Mouse (Mus musculus) heart, embryonic 10.5 days (tissue): ENCODE measurements around the gene Sgta. TPM values are rescaled to one million over a fixed set of nuclear protein-coding genes. Genes with fewer than 3 reads are reported as not detected.
"Not testable (repeated sequence)": the region's sequence is repeated elsewhere in the genome, so short reads cannot be mapped to it uniquely, and the experiment has no call there.

ENCODE experiments used
- DNase-seq: peaks from one replicate; pipeline ENCODE4 v3.0.0-alpha.2; 2017; ENCODE audit warnings: low spot score
- H3K27ac ChIP-seq: fragments of 300-500 bp; sonication (generic); 2 replicates; pipeline ENCODE4 v1.5.1; 2016; ENCODE audit warnings: mild to moderate bottlenecking
- H3K27me3 ChIP-seq: fragments of 300-500 bp; sonication (generic); 2 replicates; pipeline ENCODE4 v1.6.1; 2016; ENCODE audit warnings: mild to moderate bottlenecking; ENCODE audit not compliant: poor library complexity, insufficient read depth, severe bottlenecking
- H3K36me3 ChIP-seq: fragments of 300-500 bp; sonication (generic); 2 replicates; pipeline ENCODE4 v1.6.1; 2016; ENCODE audit warnings: mild to moderate bottlenecking, moderate library complexity
- H3K4me1 ChIP-seq: fragments of 300-500 bp; sonication (generic); 2 replicates; pipeline ENCODE4 v1.6.1; 2016; ENCODE audit warnings: mild to moderate bottlenecking
- H3K4me3 ChIP-seq: fragments of 300-500 bp; sonication (generic); 2 replicates; pipeline ENCODE4 v1.5.1; 2016; ENCODE audit warnings: mild to moderate bottlenecking, moderate library complexity
- H3K9me3 ChIP-seq: fragments of 300-500 bp; sonication (generic); 2 replicates; pipeline ENCODE4 v1.6.1; 2016; ENCODE audit warnings: mild to moderate bottlenecking, moderate library complexity
- WGBS: fragments of 180-500 bp; shearing (Covaris S2); methylation state at CpG from one replicate; pipeline ENCODE4 v1.1.7; 2016; 5-methylcytosine and 5-hydroxymethylcytosine counted together
- polyA plus RNA-seq: library from polyadenylated mRNA; unstranded; fragments of >200 nt; fragmentation: Nextera tagmentation; extraction: Ambion mirVana; gene quantifications from 2 replicates; pipeline ENCODE4 v1.2.1, GENCODE M21; 2016

Sgta gene
- polyA plus RNA-seq, 1 experiment from 2014 or later, result 226 TPM

DNA sequence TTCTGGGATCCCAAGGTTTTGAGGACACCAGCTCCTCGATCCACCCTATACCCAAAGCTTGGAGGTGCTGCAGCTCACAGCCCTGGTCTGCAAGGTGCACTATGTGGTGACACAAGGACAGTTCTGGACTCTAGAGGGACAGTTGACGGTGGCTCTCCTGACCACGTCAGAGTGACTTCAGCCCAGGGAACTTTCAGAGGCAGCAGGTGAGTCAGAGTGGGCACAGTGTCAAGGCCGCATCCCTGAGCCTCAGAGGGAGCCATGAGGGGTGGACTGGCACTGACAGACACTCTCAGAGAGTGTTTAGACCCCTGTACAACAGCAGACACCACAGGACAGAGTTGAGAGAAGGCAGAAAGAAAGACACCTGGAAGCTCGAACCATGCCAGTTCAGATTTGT, 7.4 kb downstream of the Sgta start:
- Histone ChIP-seq H3K4me3 (no peak overlapping the region), H3K27me3 (no peaks in the 10 kb centered on the region), H3K36me3 (peaks cover 71% of the 10 kb centered on the region), H3K27ac (no peak overlapping the region), H3K9me3 (no peaks in the 10 kb centered on the region), H3K4me1 (peaks cover 20% of the 10 kb centered on the region)
- DNase-seq, result no peak
- WGBS, result 90% methylated on average over 5 of the region's 5 CpGs

- Histone ChIP-seq H3K4me1 (peaks cover 6% of the 10 kb centered on the region; the same call in 1 of the 2 replicates), H3K27me3 (no peaks in the 10 kb centered on the region), H3K27ac (no peak overlapping the region), H3K36me3 (peaks cover 77% of the 10 kb centered on the region), H3K9me3 (no peaks in the 10 kb centered on the region), H3K4me3 (no peak overlapping the region)
- 88% methylated on average over 6 of the region's 6 CpGs for WGBS
- no peak for DNase-seq
These were observed 8.8 kb downstream of the Sgta start for GRCm38 (mm10) chr10:81051133-81051532.

DNA sequence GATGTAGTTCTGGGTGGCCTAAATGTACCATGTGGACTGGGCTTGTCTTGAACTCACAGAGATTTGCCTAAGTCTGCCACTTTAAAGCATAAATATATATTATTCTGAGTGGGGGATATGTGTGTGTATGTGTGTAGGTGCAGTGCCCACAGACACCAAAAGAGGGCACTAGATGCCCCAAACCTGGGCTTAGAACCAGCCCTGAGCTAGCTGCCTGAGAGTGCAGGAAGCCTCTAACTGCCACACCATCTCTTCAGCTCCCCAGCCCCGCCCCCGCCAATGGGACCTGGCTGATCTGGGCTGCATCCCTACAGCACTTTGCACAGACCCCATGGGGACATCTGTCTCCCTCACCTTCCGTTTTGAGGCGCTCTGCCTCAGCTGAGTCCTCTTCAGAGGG, 9.3 kb downstream of the Sgta start:
- H3K27me3 ChIP-seq, result no peaks in the 10 kb centered on the region
- no peak for DNase-seq
- peaks cover 80% of the 10 kb centered on the region for H3K36me3 ChIP-seq
- H3K4me1 ChIP-seq, result peaks cover 4% of the 10 kb centered on the region; the same call in 1 of the 2 replicates
- H3K9me3 ChIP-seq, result no peaks in the 10 kb centered on the region
- H3K27ac ChIP-seq, result no peak overlapping the region
- H3K4me3 ChIP-seq, result no peak overlapping the region
- WGBS, result 84% methylated on average over 4 of the region's 4 CpGs

GRCm38 (mm10) chr10:81045246-81045645, 14.7 kb downstream of the Sgta start:
- not testable (repeated sequence) for H3K27me3 ChIP-seq, H3K4me1 ChIP-seq, DNase-seq, H3K27ac ChIP-seq, H3K9me3 ChIP-seq, H3K4me3 ChIP-seq
- peaks cover 80% of the 10 kb centered on the region for H3K36me3 ChIP-seq
- 91% methylated on average over 14 of the region's 14 CpGs for WGBS

DNA sequence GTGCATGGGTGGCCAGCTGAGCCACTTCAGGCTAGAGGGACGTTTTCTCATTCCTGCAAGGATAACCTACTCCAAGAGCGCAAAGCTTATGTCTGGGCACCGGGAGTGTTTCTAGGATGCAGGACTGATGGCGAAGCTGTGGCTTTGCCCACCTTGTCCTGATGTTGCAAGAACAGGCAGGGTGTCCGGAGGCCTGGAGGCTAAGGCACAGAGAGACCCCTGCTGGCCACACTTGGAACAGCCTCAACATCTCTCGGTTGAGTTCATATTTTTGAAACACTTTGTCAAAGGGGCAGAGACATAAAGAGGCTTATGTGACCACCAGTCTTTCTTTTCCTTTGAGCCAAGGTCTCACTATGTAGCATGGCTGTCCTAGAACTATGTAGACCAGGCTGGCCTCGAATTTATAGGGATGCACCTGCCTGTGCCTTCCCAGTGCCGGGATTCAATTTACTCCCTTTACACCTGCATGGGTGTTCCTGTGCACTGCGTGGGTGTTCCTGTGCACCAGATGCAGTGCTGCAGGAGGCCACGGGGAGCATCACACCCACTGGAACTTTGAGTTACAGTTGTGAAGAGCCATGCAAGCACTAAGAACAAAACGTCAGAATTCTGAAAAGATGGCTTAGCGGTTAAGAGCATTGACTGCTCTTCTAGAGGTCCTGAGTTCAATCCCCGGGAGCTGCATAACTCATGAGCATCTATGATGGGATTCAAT, 18.4 kb downstream of the Sgta start:
- Histone ChIP-seq H3K36me3 (peaks cover 44% of the 10 kb centered on the region), H3K27me3 (no peaks in the 10 kb centered on the region), H3K27ac (no peak overlapping the region), H3K4me3 (no peak overlapping the region), H3K9me3 (no peaks in the 10 kb centered on the region), H3K4me1 (peaks cover 10% of the 10 kb centered on the region; the same call in 1 of the 2 replicates)
- WGBS, result 35% methylated on average over 13 of the region's 13 CpGs
- peak; percentile 86 for DNase-seq

DNA sequence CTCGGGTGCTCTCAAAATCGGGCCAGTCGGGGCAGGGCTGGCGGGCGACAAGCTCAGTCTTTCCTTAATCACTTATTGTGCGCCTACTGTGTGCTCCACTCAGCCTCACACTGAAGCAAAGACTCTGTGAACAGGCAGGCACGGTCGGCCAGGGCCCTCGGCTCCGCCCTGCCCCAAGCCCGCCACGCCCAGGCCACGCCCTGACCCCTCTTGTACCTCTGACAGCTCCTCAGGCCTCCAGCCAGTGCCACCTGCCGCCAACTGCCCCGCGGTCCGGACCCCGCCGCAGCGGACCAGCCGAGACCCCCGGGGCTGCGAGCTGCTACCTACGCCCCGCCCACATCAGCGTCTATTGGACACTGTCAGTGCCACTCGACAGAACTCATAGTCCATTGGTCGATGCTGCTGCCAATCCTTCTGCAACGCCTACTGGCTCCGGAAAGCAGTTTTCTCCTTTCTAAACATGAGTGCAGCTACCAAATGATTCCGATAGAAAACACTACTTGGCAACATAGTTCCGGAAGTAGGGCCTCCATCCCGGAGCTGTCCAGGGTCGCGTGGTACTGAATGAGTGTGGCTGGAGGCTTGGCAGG, 22.9 kb downstream of the Sgta start, which contains the start of gene Slc39a3:
TSS of gene Slc39a3 (minus strand) at position 439 of the 593 bp plus-strand sequence.
- H3K4me3 ChIP-seq, result peak within 1 kb of the TSS; percentile 79
- under 1% methylated on average over 35 of the region's 35 CpGs for WGBS
- H3K9me3 ChIP-seq, result no peaks in the 10 kb centered on the region
- no peaks in the 10 kb centered on the region for H3K27me3 ChIP-seq
- H3K4me1 ChIP-seq, result peaks cover 10% of the 10 kb centered on the region; the same call in 1 of the 2 replicates
- peak; percentile 99 for DNase-seq
- peak within 1 kb of the TSS; percentile 85 for H3K27ac ChIP-seq
- no peaks in the 10 kb centered on the region for H3K36me3 ChIP-seq

DNA sequence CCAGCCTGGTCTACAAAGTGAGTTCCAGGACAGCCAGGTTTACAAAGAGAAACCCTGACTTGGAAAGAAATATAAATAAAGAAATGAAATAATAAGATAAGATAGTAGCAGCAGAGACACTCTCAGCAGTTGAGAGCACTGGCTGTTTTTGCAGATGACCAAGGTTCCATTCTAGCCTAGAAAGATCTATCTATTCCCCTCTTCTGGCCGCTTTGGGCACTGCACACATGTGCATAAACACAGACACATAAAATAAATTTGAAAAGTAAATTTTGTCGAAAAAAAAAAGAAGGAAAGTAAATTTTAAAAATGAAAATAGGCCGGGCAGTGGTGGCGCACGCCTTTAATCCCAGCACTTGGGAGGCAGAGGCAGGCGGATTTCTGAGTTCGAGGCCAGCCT, 23.7 kb downstream of the Sgta start:
- Histone ChIP-seq H3K4me1 (peaks cover 10% of the 10 kb centered on the region; the same call in 1 of the 2 replicates), H3K4me3 (no peak overlapping the region), H3K27me3 (no peaks in the 10 kb centered on the region), H3K9me3 (no peaks in the 10 kb centered on the region), H3K27ac (no peak overlapping the region), H3K36me3 (peaks cover 4% of the 10 kb centered on the region; the same call in 1 of the 2 replicates)
- no peak for DNase-seq
- WGBS, result 71% methylated on average over 7 of the region's 7 CpGs

DNA sequence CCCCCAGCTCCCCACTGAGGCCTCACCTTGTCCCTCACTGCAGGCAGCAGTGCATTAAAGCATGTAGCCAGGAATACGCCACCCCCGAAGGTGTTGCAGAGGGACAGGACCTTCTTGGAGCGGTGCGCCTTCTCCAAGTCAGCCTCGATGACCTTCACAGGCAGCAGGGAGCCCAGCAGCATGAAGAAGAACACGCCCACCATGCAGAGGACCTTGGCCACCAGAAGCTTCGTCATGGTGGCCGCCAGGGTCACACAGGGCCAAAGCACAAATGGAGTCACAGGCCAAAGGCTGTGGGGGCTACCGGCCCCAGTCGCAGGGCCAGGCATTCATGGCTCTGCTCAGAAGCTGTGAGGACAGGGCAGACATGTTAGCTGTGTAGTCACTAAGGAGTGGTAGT, 26.4 kb downstream of the Sgta start:
- 78% methylated on average over 10 of the region's 10 CpGs for WGBS
- peaks cover 12% of the 10 kb centered on the region for H3K27me3 ChIP-seq
- peaks cover 13% of the 10 kb centered on the region for H3K36me3 ChIP-seq
- no peak for DNase-seq
- no peak overlapping the region for H3K4me3 ChIP-seq
- no peak overlapping the region for H3K27ac ChIP-seq
- H3K4me1 ChIP-seq, result peaks cover 10% of the 10 kb centered on the region; the same call in 1 of the 2 replicates
- H3K9me3 ChIP-seq, result no peaks in the 10 kb centered on the region

DNA sequence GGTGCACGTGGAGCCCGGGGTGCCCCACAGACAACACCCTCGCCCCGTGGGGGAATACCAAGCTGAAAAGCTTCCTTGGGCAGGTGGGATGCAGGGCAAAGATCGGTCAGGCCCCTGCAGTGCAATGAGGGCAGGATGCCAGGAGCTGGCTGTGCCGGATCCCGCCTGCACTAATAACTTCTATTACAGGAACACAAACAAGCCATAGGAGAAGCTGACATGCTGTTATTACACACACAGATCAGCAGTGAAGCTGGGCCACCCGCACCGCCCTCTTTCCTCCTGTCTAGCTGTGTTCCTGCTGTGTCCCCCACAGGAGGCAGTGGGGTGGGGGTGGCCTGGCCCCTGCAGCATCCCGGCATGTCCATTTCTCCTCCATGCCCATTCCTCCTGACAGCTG, 30.9 kb downstream of the Sgta start:
- H3K27ac ChIP-seq, result no peak overlapping the region; the same call in 1 of the 2 replicates
- H3K4me3 ChIP-seq, result no peak overlapping the region
- peaks cover 20% of the 10 kb centered on the region for H3K4me1 ChIP-seq
- peaks cover 38% of the 10 kb centered on the region for H3K27me3 ChIP-seq
- peaks cover 13% of the 10 kb centered on the region for H3K36me3 ChIP-seq
- H3K9me3 ChIP-seq, result no peaks in the 10 kb centered on the region
- DNase-seq, result no peak
- WGBS, result 77% methylated on average over 10 of the region's 10 CpGs

GRCm38 (mm10) chr10:81028219-81028618, 31.8 kb downstream of the Sgta start:
- Histone ChIP-seq H3K36me3 (peaks cover 13% of the 10 kb centered on the region), H3K4me3 (no peak overlapping the region), H3K27me3 (peaks cover 46% of the 10 kb centered on the region), H3K9me3 (no peaks in the 10 kb centered on the region), H3K27ac (no peak overlapping the region), H3K4me1 (peaks cover 20% of the 10 kb centered on the region)
- DNase-seq, result no peak

DNA sequence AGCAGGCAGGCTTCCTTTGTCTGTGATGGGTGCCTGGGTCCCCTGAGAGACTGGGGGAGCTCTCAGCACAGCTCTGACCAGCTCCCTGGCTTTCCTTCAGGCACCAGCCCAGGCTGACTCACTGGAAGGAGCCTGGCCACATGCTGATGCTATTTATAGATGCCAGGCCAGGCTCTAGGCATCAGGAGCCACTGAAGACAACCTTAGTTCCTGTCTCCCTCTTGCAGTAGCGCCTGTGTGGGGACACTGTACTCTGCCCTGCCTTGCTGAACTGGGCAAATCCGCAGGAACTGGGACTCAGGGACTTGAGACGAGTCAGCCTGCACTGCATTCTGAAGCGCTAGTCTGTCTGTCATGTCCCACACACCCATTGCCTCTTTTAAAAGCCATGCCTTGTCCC, 32.6 kb downstream of the Sgta start:
- peaks cover 13% of the 10 kb centered on the region for H3K36me3 ChIP-seq
- H3K27ac ChIP-seq, result peak overlapping the region; percentile 1; the same call in 1 of the 2 replicates
- no peak for DNase-seq
- H3K4me1 ChIP-seq, result peaks cover 20% of the 10 kb centered on the region
- 46% methylated on average over 4 of the region's 4 CpGs for WGBS
- H3K4me3 ChIP-seq, result no peak overlapping the region
- peaks cover 54% of the 10 kb centered on the region for H3K27me3 ChIP-seq
- H3K9me3 ChIP-seq, result no peaks in the 10 kb centered on the region

DNA sequence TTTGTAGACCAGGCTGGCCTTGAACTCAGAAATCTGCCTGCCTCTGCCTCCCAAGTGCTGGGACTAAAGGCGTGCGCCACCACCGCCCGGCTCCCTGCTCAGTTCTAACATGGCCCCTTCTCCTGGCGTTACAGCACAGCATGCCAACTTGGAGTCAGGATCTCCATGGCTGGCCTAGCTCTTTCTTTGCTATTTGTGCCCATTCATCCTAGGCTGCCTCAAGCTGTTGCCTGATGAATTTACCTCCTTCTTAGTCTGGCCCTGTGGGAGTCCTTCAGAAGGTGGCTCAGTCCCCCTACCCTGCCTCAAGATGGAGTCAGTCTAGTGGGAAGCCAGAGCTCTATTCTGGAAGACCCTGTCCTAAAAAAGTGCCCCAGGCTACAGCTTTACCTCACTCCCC, 33.1 kb downstream of the Sgta start:
- Histone ChIP-seq H3K4me3 (no peak overlapping the region), H3K36me3 (peaks cover 13% of the 10 kb centered on the region), H3K27ac (peak overlapping the region; percentile 1; the same call in 1 of the 2 replicates), H3K9me3 (no peaks in the 10 kb centered on the region), H3K4me1 (peaks cover 23% of the 10 kb centered on the region), H3K27me3 (peaks cover 58% of the 10 kb centered on the region)
- DNase-seq, result no peak
- 88% methylated on average over 5 of the region's 5 CpGs for WGBS

DNA sequence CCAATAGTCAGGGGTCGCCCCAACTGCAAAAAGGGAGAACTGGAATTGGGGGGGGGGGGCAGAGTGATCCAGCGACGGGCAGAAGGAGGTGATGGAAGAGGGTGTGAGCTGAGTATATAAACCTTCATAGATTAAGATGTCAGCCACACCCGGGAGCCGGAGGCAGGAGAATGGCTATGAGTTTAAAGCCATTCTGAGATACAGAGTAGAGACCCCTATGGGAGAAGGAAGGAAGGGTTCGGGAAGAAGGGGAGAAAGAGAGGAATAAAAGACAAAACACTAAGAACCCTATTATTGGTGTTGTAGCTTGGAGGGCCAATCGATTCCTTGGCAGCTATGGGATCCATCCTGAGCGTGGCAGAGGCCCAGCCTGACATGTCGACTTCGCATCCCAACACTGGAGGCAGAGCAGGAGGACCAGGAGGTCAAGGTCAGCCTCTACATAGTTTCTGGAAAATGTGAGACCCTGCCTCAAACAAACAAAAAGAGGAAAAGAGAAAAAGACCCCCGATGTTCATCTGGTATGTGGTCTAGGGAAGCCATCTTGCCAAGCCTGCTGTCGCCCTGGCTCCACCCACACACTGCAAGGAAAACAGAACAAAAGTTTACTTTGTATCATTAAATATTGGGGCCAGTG, 34.2 kb downstream of the Sgta start, which contains the start of gene Diras1:
TSS of gene Diras1 (minus strand) at position 24 of the 637 bp plus-strand sequence.
- no peak within 1 kb of the TSS for H3K27ac ChIP-seq
- peaks cover 4% of the 10 kb centered on the region for H3K36me3 ChIP-seq
- no peaks in the 10 kb centered on the region for H3K9me3 ChIP-seq
- 52% methylated on average over 12 of the region's 12 CpGs for WGBS
- DNase-seq, result no peak
- H3K4me1 ChIP-seq, result peaks cover 28% of the 10 kb centered on the region
- peak within 1 kb of the TSS; percentile 51 for H3K4me3 ChIP-seq
- peaks cover 69% of the 10 kb centered on the region for H3K27me3 ChIP-seq
